Mouse (Mus musculus) spleen, adult 2 months (tissue): ENCODE data around the gene Lgmn.
A peak's percentile ranks its signal among the peaks of the same experiment; 100 is the strongest.

Experiments
- CTCF ChIP-seq: fragments of 200-500 bp; IDR thresholded peaks from 2 replicates; pipeline ENCODE4 v1.5.1; 2011; ENCODE audit warnings: mild to moderate bottlenecking, inconsistent platforms; ENCODE audit not compliant: insufficient read depth, insufficient read length, insufficient replicate concordance; ENCODE audit errors: extremely low read depth
- POLR2A ChIP-seq: fragments of 200-500 bp; IDR thresholded peaks from 2 replicates; pipeline ENCODE4 v1.6.1; 2011; ENCODE audit warnings: low read depth, low read length, inconsistent platforms

DNA sequence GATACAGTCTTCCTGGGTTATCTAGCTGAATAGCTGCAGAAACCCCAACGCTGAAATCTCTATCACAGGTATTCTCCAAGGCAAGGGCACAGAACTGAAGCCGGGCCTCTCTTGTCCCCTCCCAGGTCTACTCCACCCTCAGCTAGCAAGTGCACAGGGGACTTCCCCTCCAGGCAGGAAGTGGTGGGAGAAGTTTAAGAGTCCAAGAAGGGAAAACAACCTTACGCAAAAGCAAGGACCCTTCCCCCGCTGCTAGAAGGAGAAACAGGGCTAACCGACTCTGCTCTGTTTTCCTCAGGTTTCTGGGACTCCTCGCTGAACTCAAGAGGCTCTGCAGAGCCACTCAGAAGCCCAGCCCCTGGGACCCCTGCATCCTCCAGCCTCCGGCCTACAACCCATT, 71.5 kb downstream of the Lgmn start:
- TF ChIP-seq CTCF (no peak), POLR2A (peak; percentile 33; the same call in 1 of the 2 replicates)
